Mouse (Mus musculus): Measurements from ENCODE around the gene Ppp1r12a. TPM values are rescaled to one million over a fixed set of nuclear protein-coding genes. Genes with fewer than 3 reads are reported as not detected.

Ppp1r12a gene
- polyA plus RNA-seq, 1 experiment from 2014 or later = 82.9 TPM

GRCm38 (mm10) chr10:108329771-108330170, 167.8 kb downstream of the Ppp1r12a start:
- Histone ChIP-seq H3K9me3 (ENCODE audit: low read length) (no peaks in the 10 kb centered on the region), H3K4me3 (ENCODE audit: low read depth, low read length) (no peak overlapping the region), H3K27ac (ENCODE audit: low read length) (no peak overlapping the region), H3K9ac (replicated peaks; ENCODE audit: low read depth) (no peak overlapping the region), H3K36me3 (ENCODE audit: insufficient read depth, low read length) (no peaks in the 10 kb centered on the region), H3K4me2 (replicated peaks; ENCODE audit: low read depth, low read length) (no peak overlapping the region), H3K27me3 (replicated peaks; ENCODE audit: insufficient read depth, low read length) (no peaks in the 10 kb centered on the region), H3K4me1 (ENCODE audit: insufficient read depth, low read depth, low read length) (no peaks in the 10 kb centered on the region; the same call in 1 of the 2 replicates)
- ATAC-seq = no peak
- no peak for DNase-seq (ENCODE audit: low spot score)
- 39% methylated on average over 5 of the region's 5 CpGs for WGBS
- TF ChIP-seq EP300 (IDR thresholded peaks at IDR 0.05) (no peak), CTCF (IDR thresholded peaks at IDR 0.05) (no peak)

- DNase-seq (ENCODE audit: low spot score) = peak; percentile 11
- peak overlapping the region; percentile 89; the same call in 1 of the 2 replicates for H3K4me3 ChIP-seq (ENCODE audit: low read depth, low read length)
- no peaks in the 10 kb centered on the region; the same call in 1 of the 2 replicates for H3K4me1 ChIP-seq (ENCODE audit: insufficient read depth, low read depth, low read length)
- TF ChIP-seq EP300 (IDR thresholded peaks at IDR 0.05) = no peak
- TF ChIP-seq CTCF (IDR thresholded peaks at IDR 0.05) = no peak
- H3K9ac ChIP-seq (replicated peaks; ENCODE audit: low read depth) = no peak overlapping the region
- no peaks in the 10 kb centered on the region for H3K27me3 ChIP-seq (replicated peaks; ENCODE audit: insufficient read depth, low read length)
- 8% methylated on average over 10 of the region's 10 CpGs for WGBS
- no peaks in the 10 kb centered on the region for H3K36me3 ChIP-seq (ENCODE audit: insufficient read depth, low read length)
- H3K9me3 ChIP-seq (ENCODE audit: low read length) = no peaks in the 10 kb centered on the region
- peak overlapping the region; percentile 85 for H3K4me2 ChIP-seq (replicated peaks; ENCODE audit: low read depth, low read length)
- no peak overlapping the region for H3K27ac ChIP-seq (ENCODE audit: low read length)
- ATAC-seq = no peak
Observed at GRCm38 (mm10) chr10:108330964-108331363, 169.0 kb downstream of the Ppp1r12a start.

- WGBS = 4% methylated on average over 65 of the region's 85 CpGs
- DNase-seq (ENCODE audit: low spot score) (peak; percentile 91), ATAC-seq (peak; percentile 95)
Observed at GRCm38 (mm10) chr10:108331784-108332561, 170.0 kb downstream of the Ppp1r12a start, which contains the start of gene Pawr. Gene Pawr (plus strand): TSS chr10:108332121.

GRCm38 (mm10) chr10:108332571-108333541, 170.9 kb downstream of the Ppp1r12a start:
- DNase-seq (ENCODE audit: low spot score) = peak; percentile 76
- no peaks in the 10 kb centered on the region for H3K9me3 ChIP-seq (ENCODE audit: low read length)
- peak overlapping the region; percentile 89 for H3K4me3 ChIP-seq (ENCODE audit: low read depth, low read length)
- H3K4me1 ChIP-seq (ENCODE audit: insufficient read depth, low read depth, low read length) = peaks cover 4% of the 10 kb centered on the region; the same call in 1 of the 2 replicates
- H3K27ac ChIP-seq (ENCODE audit: low read length) = peak overlapping the region; percentile 90
- ATAC-seq = peak; percentile 72
- peak overlapping the region; percentile 85 for H3K4me2 ChIP-seq (replicated peaks; ENCODE audit: low read depth, low read length)
- no peaks in the 10 kb centered on the region for H3K27me3 ChIP-seq (replicated peaks; ENCODE audit: insufficient read depth, low read length)
- 1% methylated on average over 73 of the region's 129 CpGs for WGBS
- no peaks in the 10 kb centered on the region for H3K36me3 ChIP-seq (ENCODE audit: insufficient read depth, low read length)
- TF ChIP-seq CTCF (IDR thresholded peaks at IDR 0.05) (peak; percentile 56), EP300 (IDR thresholded peaks at IDR 0.05) (no peak)
- H3K9ac ChIP-seq (replicated peaks; ENCODE audit: low read depth) = peak overlapping the region; percentile 68

More at GRCm38 (mm10) chr10:108331784-108332561, 170.0 kb downstream of the Ppp1r12a start, which contains the start of gene Pawr:
- no peaks in the 10 kb centered on the region for H3K36me3 ChIP-seq (ENCODE audit: insufficient read depth, low read length)
- H3K4me3 ChIP-seq (ENCODE audit: low read depth, low read length) = peak within 1 kb of the TSS; percentile 89
- no peaks in the 10 kb centered on the region for H3K9me3 ChIP-seq (ENCODE audit: low read length)
- TF ChIP-seq EP300 (IDR thresholded peaks at IDR 0.05) (no peak), CTCF (IDR thresholded peaks at IDR 0.05) (no peak)
- H3K27ac ChIP-seq (ENCODE audit: low read length) = peak within 1 kb of the TSS; percentile 90
- peaks cover 4% of the 10 kb centered on the region; the same call in 1 of the 2 replicates for H3K4me1 ChIP-seq (ENCODE audit: insufficient read depth, low read depth, low read length)
- peak within 1 kb of the TSS; percentile 68 for H3K9ac ChIP-seq (replicated peaks; ENCODE audit: low read depth)
- no peaks in the 10 kb centered on the region for H3K27me3 ChIP-seq (replicated peaks; ENCODE audit: insufficient read depth, low read length)
- H3K4me2 ChIP-seq (replicated peaks; ENCODE audit: low read depth, low read length) = peak within 1 kb of the TSS; percentile 85

DNA sequence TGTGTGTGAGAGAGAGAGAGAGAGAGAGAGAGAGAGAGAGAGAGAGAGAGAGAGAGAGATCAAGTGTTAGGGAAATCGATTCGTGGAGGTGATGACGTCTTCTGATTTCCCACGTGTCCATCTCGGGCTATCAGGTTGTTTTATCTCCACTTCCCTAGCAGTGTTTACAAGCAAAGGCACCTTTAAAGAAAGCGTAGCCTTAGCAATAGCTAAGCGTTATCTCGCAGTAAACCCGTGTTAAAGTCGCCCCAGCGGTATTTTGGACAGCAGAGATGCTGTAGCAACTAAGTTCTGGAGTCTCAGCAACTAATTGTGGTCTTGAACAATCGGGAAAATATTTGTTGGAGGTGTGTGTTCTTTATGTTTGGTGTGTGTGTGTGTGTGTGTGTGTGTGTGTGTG, 171.6 kb downstream of the Ppp1r12a start:
- Histone ChIP-seq H3K27ac (ENCODE audit: low read length) (peak overlapping the region; percentile 90; the same call in 1 of the 2 replicates), H3K9ac (replicated peaks; ENCODE audit: low read depth) (no peak overlapping the region), H3K4me1 (ENCODE audit: insufficient read depth, low read depth, low read length) (peaks cover 4% of the 10 kb centered on the region; the same call in 1 of the 2 replicates), H3K4me3 (ENCODE audit: low read depth, low read length) (peak overlapping the region; percentile 89), H3K4me2 (replicated peaks; ENCODE audit: low read depth, low read length) (peak overlapping the region; percentile 85), H3K9me3 (ENCODE audit: low read length) (no peaks in the 10 kb centered on the region), H3K27me3 (replicated peaks; ENCODE audit: insufficient read depth, low read length) (no peaks in the 10 kb centered on the region), H3K36me3 (ENCODE audit: insufficient read depth, low read length) (no peaks in the 10 kb centered on the region)
- WGBS = 7% methylated on average over 12 of the region's 12 CpGs
- ATAC-seq (no peak), DNase-seq (ENCODE audit: low spot score) (peak; percentile 14)
- TF ChIP-seq EP300 (IDR thresholded peaks at IDR 0.05) = no peak
- TF ChIP-seq CTCF (IDR thresholded peaks at IDR 0.05) = no peak

Other genes starting within 250 kb of the Ppp1r12a start
- gene Pawr, start 169.9 kb downstream of the Ppp1r12a start, polyA plus RNA-seq (2015; fragmentation: Nextera tagmentation; extraction: Ambion mirVana) = 15.3 and 19.6 TPM in 2 replicates